Mouse (Mus musculus) erythroid progenitor cell, adult 5-6 weeks (primary cell): ENCODE results near the gene Pds5b. TPM values are rescaled to one million over a fixed set of nuclear protein-coding genes. Genes with fewer than 3 reads are reported as not detected.
"Not testable (repeated sequence)": the region's sequence is repeated elsewhere in the genome, so short reads cannot be mapped to it uniquely, and the experiment has no call there.

ENCODE experiments used
- ATAC-seq: replicated peaks from 2 replicates; pipeline ENCODE4 v1.8.0; 2016; ENCODE audit warnings: moderate number of reproducible peaks, mild to moderate bottlenecking, moderate TSS enrichment, inconsistent platforms; ENCODE audit not compliant: poor library complexity, low FRiP score, severe bottlenecking
- total RNA-seq, 2 experiments: library from RNA; stranded (forward) in 1 of 2; stranded (reverse) in 1 of 2; fragments of 150-400 nt in 1 of 2; fragments of 186-747, 209-891 nt in 1 of 2; gene quantifications; 2 replicates each; pipeline versions ENCODE4 v1.2.3 to v1.2.4; 2015 to 2017; ENCODE audit warnings: low replicate concordance in 2 of 2

The Pds5b gene
- total RNA-seq, 2 experiments from 2014 or later = 47.3 to 75.5 TPM

DNA sequence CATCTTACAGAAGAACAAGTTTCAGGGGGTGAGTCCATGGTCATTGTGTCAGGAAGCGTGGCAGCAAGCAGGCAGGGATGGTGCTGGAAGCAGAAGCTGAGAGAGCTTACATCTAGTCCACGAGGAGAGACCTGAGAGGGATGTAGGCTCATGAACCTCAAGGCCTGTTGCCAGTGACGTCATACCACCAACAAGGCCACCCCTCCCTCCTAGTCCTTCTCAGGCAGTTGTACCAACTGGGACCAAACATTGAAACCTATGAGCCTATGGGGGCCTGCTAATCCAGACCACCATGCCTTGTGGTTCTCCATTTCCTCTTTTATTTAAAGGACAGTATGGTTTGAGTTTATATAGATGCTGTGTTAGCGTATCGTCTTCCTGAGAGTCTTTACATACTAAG, 143.2 kb downstream of the Pds5b start:
- no peak for ATAC-seq

DNA sequence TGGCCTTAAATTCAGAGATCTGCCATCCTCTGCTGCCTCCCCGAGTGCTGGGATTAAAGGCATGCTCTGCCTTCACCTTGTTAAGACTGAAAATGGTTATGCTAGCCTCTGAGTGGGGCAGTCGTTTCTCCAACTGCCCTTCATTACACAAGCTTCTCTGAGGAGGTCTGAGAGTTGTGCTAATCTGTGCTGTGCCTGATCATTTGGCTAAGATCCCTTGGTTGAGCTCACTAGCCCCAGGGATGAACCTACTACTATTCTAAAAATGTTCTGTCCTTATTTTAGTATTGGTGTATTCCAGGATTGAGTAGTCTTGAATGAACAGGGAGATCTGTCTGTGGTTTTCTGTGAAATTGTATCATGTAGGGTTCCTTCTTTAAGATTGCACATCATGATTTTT, 144.5 kb downstream of the Pds5b start:
- no peak for ATAC-seq

DNA sequence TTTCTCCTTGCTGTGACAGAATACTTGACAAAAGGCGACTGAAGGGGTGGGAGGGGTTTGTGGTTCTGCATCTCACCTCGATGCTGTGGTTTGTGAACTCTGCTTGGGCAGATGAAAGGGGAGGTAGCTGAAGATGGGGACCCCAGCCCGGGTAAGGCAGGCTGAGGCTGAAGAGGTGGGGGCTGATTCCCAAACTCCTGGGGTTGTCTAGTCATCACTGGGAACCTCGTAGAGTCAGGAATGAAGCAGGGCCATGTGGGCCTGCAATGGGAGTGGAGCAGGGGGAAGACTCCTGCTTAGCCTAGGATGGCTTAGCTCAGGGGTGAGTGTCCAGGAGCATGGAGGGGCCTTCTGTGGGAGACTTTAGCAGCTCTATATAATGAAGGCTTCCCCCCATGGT, 145.3 kb downstream of the Pds5b start:
- no peak for ATAC-seq

DNA sequence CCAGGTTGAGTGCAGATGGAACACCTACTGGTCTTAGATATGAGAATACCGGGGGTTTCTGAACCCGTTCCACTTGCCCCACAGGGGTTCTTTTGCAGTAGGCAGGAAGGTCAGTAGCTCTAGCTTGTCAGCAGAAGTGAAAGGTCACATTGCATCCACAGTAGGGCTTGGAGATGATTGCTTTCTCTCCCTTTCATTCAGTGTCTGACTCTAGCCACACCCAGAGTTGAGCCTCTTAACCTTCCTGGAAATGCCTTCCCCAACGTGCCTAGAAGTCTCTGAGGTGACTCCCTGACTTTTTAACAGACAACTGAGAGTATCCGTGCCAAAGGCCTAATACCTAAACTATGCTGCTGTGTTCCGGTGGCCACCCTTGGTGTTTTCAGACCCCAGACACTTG, 146.0 kb downstream of the Pds5b start:
- no peak for ATAC-seq

DNA sequence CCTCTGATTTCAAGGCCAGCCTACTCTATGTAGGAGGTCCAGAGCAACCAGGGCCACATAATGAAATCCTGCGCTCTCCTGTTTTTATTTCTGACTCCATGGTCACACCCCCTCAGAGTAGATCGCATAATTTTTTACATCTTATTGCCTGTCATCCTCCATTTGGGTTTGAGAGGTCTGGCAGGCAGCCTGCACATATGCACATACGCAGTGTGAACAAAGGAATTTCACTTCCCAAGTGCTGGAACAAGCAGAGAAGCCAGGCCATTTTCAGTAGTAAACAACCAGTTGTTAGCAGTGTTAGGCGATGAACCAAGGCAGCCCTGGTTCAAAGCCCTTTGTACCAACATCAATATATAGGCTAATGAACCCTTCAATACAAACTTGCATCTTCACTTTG, 147.6 kb downstream of the Pds5b start:
- no peak for ATAC-seq

DNA sequence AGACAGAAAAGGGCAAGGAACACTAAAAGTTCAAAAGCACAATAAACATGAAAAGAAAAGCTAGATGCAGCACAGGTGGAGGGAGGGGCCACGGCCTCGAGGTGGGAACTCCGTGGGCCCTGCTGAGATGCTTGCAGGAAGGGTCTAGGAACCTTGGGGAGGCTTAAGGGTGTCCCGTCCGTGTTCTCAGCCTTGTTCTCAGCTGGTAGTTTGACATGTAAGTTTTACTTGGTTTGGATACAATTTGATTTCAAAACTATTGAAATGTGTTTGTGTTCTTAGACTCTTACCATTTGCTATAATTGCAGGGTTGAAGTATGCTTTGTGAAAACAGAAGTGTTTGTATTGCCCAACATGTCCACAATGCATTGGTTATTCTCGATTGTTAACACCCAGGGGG, 149.2 kb downstream of the Pds5b start:
- ATAC-seq = no peak

DNA sequence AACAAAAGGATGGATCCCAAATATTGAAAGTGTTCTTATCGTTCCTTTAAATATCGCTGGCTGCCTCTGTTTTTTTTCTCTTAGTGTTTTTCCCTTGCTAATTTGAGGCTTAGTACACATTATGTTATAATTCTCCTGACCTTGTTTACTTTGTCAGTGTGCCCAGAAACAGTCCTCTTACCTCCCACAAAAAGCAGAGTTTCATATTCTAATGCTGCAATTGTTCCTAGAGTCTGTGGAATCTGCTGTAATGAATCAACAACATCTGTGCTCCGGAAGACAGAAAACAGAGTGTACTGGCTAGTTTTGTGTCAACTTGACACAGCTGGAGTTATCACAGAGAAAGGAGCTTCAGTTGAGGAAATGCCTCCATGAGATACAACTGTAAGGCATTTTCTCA, 149.8 kb downstream of the Pds5b start:
- no peak for ATAC-seq

DNA sequence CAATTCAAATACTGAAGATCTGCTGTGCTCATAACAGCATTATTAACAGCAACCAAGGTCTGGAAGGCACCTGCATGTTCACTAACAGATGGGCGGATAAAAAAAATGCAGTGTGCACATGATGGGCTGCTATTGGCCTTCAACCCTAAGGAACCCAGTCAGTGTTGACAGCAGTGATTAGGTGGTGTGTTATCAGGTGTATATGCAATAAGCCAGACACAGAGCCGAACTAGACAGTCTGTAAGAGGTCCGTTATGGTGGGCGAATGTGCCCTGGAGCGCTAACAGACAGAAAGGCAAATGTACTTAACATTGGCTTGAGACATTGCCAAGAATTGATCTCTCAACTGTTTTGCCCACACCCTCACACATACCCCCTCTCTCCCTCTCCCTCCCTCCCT, 156.0 kb downstream of the Pds5b start:
- ATAC-seq = no peak

DNA sequence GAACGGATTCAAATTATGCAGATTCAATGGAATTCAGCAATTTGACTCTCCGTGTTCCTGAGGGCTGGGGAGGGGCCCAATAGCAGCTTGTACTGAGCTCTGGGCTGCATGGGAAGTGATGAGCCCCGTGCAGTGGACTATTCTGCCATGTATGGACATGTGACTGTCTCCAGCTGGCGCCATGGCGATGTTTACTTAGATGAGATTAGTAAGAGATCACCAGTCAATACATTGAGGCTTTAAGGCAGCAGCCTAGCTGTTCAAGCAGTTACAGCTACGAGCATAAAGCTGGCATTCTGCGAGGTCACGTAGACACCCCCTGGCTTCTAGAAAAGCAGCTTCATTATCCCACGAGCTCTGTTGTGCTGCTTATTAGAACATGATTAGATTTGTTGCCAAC, 157.2 kb downstream of the Pds5b start:
- ATAC-seq = no peak

DNA sequence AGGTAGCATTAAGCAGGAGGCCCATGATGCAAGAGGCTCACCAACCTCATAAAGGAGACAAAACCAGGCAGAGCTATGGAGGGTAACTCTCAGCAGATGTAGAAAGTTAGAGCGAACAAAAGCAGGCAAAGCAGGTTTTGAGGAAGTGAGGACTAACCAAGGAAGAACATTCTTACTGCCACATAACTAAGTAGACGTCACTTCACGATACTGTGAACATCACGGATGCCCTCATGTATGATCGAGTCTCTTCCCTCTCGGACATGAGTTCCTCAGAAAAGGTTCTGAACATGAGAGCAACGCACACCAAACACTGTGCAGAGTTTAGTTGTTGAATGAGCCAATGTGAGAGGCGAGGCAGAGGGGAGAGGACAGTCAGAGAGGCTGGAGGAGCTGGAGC, 163.2 kb downstream of the Pds5b start:
- ATAC-seq = no peak

DNA sequence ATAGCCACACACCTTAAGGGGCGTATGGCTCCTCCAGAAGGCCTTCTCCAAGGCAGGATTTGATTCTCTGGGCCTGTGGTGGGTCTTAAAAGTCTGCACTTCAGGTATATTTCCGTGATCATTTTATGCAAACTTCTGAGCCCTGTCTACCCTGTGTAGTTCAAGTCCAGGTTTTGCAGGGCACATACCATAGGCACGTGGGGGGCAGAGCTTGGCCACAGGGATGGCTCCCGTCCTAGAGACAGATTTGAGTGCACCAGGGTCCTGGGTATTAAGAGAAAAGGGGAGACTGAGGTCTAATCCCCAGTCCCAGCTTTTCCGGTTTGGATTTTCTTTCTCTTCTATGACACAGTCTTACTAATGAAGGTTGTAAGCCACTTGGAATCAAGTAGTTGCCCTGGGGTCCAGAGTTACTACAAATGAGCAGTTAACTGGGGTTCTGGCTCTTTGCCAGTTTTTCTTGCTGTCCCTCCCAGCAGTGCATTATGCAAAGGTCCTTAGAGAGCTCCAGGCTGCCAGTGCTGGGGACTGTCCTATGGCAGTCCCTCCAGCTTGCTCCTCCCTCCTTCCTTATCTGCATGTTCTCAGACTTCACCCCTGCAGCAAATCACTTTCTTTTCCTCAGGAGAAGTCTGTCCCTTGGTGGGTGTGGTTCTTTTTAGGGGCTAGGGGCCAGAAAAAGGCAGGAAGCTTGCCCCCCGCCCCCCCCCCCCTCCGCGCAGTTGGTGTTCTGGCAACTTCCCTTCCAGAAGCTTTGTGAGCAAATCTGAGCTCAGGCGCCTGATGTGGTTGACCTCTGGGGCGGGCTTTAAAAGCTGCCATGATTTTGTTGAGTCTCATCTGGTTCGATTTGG, 166.4 kb downstream of the Pds5b start:
- no peak for ATAC-seq

DNA sequence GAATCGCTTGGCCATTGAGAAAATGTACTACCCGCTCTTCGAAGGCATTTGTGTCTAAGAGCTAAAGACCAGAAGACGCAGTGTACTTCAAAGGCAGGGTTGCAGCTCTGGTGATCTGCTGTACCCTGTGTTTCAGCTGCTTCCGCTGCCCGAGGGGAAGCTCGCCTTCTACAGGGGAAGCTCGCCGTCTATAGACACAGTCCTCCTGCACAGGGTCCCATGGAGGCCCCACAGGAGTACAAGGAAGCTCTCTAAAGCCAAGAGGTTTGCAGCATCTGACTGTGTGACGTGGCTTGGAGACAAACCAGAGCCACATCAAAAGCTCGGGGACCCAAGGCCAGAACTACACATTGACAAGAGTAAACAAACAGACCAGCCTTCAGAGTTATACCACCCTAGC, 167.1 kb downstream of the Pds5b start:
- no peak for ATAC-seq

DNA sequence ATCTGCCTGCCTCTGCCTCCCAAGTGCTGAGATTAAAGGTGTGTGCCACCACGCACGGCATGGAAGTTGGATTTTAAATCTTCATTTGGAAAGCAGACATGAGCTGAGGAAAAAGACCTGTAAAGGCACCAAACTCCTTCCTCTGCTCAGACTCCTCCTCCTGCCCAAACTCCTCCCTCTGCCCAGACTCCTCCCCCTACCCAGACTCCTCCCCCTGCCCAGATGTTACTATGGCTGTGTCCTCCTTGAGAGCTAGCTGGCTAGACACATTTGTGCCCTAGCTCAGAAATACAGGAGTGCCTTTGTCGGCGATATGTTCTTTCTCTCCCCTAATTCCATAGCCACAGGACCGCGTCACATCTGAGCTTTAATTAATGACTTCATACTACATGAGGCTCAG, 172.4 kb downstream of the Pds5b start:
- no peak for ATAC-seq

DNA sequence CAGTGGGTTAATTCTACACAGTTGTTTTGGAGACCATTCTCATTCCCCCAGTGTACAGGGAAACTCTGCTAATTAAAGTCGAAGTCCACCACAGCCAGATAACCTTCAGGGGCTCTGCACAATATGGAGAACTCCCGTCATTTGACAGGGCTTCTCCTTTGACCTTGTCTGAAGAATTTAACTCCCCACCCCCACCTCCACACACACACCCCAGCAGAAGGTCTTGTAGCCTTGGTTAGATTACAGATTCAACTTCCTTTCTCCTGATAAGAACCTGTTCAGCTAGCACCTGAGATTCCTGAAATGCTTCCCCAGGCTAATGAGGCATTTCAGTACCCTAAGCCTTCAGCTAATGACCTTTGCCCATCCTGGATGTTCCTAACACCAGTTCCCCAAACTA, 177.3 kb downstream of the Pds5b start:
- no peak for ATAC-seq

DNA sequence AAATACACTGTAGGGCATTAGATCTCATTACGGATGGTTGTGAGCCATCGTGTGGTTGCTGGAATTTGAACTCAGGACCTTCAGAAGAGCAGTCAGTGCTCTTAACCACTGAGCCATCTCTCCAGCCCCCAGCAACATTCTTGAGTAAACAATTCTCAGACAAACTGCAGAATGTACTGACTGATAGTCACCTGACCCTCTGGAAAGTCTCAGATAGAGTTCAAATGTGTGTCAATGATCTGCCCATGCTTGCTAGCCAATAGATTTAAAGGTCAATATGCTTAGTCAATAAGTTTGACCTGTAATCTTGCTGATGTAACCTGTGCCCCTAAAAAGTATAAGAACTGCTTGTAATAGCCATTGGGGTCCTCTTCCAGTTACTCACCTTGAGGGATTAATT, 178.6 kb downstream of the Pds5b start:
- ATAC-seq = not testable (repeated sequence)

DNA sequence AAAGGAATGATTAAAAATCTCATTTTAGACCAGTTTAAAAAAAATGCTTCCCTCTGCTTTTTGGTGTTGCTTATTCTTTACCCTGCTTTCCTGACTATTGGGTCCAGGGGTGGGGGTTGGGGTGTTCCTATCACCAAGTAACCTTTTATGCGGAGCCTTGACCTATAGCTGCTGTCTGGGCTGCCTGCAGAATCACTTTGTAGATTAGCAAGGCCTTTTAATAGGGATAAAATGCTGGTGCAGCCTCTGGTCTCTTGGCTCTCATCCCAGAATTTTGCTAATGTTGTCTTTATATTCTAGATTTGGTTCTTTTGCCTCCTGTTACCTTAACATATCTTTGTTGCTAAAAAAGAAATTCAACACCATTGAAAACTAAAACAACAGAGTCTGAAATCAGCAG, 181.0 kb downstream of the Pds5b start:
- ATAC-seq = no peak

DNA sequence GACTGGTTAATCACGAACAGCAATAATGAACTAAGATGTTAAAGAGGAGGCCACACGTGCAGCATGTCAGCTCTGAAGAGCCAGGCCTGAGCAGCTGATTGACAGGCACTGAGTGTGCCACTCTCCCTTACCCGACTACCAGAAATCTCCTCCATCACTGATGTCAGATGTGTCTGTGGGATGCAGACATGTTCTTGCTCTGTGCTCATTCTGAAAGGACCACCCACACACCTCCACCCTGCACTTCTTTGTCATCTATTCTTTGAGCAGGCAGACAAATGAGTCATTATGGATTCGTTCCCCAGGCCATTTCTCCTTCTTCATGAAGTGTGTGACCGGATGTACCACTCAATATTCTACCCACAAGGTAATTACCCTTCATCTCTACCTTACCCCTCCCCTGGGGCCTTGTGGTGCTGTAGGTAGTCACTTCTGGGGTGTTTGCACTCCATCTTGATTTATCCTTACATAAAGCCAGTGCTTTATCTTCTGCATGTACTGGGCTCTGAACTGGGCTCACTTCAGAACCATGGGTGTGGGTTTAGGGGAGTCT, 186.2 kb downstream of the Pds5b start:
- ATAC-seq = no peak

Other genes with a start within 250 kb of the Pds5b start
- not detected in 2 replicates for gene Zar1l, start 155.6 kb upstream of the Pds5b start, total RNA-seq (2015; ENCODE audit: low replicate concordance)
- gene Zar1l, start 155.6 kb upstream of the Pds5b start, total RNA-seq (2017; ENCODE audit: low replicate concordance) = not detected in 2 replicates
- gene Brca2, start 151.1 kb upstream of the Pds5b start, total RNA-seq (2015; ENCODE audit: low replicate concordance) = 141 and 238 TPM in 2 replicates
- gene Brca2, start 151.1 kb upstream of the Pds5b start, total RNA-seq (2017; ENCODE audit: low replicate concordance) = 172 and 270 TPM in 2 replicates
- gene N4bp2l1, start 76.6 kb upstream of the Pds5b start, total RNA-seq (2015; ENCODE audit: low replicate concordance) = 10.5 and 15.9 TPM in 2 replicates
- 11.7 and 17.5 TPM in 2 replicates for gene N4bp2l1, start 76.6 kb upstream of the Pds5b start, total RNA-seq (2017; ENCODE audit: low replicate concordance)
- 63.1 and 109 TPM in 2 replicates for gene N4bp2l2, start 7.6 kb upstream of the Pds5b start, total RNA-seq (2015; ENCODE audit: low replicate concordance)
- gene N4bp2l2, start 7.6 kb upstream of the Pds5b start, total RNA-seq (2017; ENCODE audit: low replicate concordance) = 75.3 and 85.3 TPM in 2 replicates